Mouse (Mus musculus) thymus, postnatal 10 days (tissue): ENCODE data around the gene Hprt.
"Not testable (repeated sequence)": the region's sequence is repeated elsewhere in the genome, so short reads cannot be mapped to it uniquely, and the experiment has no call there.

Experiments used
- DNase-seq, 2 experiments: peaks; one replicate each; pipeline ENCODE4 v3.0.0; 2021; ENCODE audit warnings: low spot score in 2 of 2

Hprt gene

DNA sequence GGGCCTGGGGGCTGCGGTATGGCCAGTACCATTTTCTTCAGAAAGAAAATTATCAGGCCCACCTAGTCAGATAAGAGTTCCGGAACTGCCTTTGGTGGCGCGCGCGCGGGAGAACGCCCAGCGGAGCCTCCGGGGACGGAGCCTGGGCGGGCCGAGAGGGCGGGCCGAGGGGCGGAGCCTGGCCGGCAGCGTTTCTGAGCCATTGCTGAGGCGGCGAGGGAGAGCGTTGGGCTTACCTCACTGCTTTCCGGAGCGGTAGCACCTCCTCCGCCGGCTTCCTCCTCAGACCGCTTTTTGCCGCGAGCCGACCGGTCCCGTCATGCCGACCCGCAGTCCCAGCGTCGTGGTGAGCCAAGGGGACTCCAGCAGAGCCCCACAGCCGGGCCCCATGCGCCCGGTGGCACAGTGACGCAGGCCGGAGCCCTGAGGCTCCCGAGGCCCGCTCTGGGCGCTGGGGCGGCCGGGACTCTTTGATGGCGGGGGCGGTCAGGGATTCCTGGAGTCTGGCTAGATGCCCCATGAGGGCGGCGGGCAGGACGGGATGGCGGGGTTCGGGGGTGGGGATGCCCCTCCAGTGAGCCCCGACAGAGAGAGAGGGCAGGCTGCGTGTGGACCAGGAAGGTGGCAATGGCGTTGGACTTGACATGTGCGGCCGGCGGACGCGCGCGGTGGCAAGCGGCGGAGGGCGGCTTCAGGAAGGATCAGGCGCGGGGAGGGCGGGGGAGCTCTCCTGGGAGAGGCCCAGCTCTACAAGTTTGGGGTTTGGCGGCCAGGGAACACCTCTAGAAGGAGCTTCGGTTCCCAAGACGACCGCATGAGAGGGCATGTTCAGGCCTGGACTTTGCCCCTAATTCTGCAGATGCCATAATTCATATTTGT, at the start of gene Hprt:
TSS of gene Hprt (plus strand) at position 233 of the 879 bp plus-strand sequence.
- peak; percentile 74 to 81 for DNase-seq

DNA sequence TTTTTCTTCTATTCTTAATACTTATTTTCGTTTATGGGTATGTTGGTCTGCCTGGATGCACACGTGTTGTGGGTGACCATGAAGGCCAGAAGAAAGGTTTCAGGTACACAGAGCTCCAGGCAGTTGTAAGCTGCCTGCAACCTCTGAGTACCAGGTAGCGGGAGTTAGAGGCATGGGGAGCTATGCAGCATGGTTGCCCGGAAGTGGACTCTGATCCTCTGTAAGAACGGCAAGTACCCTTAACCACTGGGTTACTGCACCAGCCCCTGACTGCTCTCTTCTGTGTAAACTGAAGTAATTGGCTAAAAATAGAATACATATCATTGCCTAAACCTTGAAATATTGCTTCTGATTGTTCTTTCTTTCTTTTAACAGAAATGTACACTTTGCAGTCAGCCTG, 42.4 kb upstream of the Hprt start:
- no peak for DNase-seq

DNA sequence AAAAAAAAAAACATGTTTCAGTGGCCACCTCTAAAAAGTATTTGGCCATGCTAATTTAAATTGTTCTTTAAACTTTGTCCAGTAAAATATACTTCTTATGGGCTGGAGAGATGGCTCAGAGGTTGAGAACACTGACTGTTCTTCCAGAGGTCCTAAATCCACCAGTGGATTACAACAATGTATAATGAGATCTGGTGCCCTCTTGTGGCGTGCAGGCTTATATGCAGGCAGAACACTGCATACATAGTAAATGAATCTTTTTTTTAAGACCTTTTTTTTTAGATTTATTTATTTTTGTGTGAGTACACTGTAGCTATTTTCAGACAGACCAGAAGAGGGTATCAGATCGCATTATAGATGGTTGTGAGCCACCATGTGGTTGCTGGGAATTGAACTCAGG, 38.2 kb upstream of the Hprt start:
- peak in 1 of 2 experiments; percentile 33 for DNase-seq

DNA sequence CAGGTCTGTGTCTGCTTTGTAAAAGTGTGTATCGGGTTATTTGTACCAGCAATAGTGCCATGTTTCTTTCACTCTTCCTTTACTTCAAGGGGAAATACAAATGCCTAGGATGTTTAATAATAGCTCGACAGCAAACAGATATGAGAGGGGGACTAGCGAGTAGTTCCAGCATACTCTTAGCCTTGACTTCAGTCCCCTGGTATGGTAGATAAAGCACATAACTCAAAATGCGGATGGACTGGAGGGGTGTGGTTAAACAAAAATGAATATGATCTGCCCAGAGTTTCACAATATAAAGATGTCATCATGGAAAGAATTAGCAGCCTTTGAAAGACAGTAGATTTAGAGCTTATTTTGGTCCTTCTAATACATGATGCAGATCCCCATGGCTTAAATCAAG, 31.0 kb upstream of the Hprt start:
- no peak for DNase-seq

DNA sequence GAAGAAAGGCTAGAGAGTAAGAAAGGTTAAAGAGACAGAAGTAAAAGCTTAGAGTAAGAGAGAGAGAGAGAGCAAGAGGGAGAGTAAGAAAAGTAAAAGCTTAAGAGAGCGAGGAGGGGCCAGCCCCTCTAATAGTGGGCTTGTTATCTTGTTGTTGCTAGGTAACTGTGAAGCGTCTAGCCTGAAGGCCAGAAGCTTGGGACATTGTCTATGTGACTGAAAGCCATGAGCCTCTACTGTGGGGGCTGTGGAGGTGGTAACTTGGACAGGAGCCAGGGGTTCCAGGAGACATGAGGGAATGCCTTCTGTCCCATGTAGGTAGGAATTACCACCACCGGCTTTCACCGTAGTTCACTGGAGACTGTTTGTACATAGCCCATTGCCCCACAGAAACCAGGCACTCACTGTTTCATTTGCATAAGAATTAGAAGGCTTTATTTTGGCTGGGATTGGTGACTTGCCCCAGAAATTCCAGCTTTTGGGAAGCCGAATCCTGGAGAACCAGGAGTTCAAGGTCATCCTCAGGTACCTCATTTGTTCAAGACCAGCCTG, 26.3 kb upstream of the Hprt start:
- no peak for DNase-seq

DNA sequence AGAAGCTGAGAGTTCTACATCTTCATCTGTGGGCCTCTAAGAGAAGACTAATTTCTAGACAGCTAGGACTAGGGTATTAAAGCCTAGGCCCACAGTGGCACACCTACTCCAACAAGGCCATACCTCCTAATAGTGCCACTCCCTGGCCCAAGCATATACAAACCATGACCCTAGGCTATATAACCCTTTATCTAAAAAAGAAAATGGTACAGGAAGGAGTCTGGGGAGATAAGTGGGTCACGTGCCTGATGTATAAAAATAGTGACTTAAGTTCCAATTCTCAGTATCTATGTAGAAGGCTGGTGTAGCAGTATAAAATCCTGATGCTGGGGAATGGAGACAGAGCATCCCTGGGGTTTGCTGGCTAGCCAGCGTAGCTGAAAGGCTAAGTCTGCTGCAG, 22.8 kb upstream of the Hprt start:
- no peak for DNase-seq

DNA sequence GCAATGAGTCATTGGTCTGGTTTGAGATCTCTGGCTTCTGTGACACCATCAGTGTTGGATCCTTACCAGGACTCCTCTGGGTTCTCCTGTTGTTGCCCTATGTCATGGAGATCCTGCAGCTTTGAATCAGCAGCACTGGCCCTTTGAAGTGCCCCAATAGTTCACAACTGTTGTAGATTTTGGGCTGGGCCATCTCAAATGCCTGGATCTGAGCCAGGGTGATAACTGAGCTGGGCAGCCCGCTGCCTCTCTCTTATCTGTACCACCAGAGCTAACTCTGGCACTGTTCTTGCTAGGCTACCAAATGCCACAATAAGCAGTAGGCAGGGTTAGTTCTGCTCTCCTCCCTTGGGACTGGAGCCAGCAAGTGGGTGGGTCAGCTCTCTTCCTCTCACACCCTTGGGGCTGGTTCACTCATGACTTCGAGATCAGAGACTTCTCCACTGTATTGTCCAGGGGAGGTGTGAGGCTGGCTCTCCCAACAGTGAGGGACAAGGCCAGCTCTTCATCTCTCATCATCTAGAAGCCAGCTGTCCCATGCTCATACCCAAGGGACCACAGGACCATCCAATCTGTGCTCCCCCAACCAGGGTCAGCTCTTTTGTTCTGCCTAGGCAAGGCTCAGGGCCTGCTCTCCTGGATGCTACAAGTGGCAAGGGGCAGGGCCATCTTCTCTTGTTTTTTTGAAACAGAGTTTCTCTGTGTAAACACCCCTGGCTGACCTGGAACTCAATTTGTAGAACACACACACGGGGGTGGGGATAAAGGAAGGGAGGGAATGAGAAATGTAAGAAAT, 16.5 kb upstream of the Hprt start:
- DNase-seq: no peak

DNA sequence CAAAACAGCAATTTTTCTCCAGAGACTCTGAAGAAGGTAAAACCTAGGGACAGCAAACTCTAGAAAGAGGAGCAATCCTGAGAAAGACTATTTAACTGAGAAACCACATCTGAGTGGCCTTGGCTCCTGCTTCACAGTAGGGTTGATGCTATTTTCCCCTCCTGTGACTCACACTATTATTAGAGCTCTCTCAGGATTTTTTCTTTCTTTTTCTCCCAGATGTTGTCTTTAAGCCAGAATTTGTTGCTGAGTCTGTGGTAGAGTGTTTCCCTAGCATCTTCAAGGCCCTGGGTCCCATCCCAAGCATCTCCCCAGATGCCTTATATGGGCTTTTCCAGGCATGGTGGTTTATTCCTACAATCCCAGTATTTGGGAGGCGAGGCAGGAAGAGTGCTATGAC, 15.8 kb upstream of the Hprt start:
- no peak for DNase-seq

DNA sequence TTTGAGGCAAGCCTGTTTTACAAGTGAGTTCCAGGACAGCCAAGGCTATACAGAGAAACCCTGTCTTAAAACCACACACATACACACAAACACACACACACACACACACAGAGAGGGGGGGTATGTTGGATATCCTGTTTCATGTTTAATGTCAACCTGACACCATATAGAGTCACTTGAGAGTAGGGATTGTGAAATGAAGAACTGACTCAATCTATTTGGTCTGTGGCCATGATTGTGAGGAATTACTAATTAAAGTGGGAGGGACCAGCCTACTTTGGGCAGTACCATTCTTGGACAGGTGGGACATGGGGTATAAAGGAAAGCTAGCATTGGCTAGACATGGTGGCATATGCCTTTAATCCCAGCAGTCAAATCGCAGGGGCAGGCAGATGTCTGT, 15.3 kb upstream of the Hprt start:
- DNase-seq: no peak

DNA sequence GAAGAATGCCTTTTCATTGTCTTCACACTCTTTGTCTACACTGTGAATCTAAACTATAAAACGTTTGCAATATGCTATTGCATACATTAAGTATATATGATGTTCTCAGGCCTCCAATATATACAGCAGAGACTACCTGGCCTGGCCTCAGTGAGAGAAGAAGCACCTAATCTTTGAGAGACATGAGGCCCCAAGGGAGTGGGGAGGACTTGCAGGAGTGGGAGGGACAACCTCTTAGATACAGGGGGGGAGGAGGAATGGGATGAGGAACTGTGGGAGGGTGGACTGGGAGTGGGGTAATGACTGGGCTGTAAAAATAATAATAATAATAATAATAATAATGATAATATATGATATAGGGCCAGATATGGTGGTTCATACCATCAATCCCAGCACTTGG, 9.4 kb upstream of the Hprt start:
- DNase-seq: no peak

DNA sequence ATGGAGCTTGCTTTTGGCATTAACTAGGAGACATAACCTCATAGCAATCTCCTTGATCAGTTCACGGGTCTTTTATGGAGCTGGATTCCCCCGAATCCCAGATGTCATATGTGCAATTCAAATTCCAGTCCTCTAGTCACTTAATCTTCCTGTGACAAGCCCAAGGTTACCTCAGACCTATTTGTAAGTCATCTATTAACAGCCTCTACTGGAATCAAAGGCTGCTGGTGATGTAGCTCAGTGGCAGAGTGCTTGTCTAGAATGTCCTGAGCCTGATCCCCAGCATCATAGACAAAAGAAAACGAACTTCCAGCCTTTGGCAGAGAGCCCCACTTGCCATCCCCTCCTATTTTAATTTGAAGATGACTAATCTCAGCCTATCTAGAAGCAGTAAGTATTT, 6.6 kb upstream of the Hprt start:
- DNase-seq: no peak

DNA sequence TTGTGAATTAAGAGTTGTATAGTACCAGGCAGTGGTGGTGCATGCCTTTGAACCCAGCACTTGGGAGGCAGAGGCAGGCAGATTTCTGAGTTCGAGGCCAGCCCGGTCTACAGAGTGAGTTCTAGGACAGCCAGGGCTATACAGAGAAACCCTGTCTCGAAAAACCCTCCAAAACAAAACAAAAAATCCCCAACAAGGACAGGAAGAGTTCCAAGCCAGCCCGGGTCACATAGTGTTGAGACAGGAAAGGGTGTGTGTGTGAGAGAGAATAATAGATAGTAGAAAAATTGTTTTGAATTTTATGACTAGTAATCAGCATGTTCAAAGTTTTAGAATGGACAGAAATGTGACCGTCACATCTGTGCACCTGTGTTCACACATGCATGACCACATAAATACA, 6.8 kb downstream of the Hprt start:
- DNase-seq: not testable (repeated sequence)

DNA sequence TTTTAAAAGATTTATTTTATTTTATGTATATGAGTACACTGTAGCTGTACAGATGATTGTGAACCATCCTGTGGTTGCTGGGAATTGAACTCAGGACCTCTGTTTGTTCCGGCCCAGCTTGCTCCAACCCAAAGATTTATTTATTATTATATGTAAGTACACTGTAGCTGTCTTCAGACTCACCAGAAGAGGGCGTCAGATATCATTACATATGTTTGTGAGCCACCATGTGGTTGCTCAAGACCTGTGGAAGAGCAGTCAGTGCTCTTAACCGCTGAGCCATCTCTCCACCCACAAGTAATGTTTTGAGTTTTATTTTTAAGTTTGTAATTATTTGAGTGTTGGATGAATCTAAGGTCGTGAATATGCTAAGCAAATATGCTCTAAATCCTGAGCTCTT, 16.9 kb downstream of the Hprt start:
- DNase-seq: peak in 1 of 2 experiments; percentile 5

DNA sequence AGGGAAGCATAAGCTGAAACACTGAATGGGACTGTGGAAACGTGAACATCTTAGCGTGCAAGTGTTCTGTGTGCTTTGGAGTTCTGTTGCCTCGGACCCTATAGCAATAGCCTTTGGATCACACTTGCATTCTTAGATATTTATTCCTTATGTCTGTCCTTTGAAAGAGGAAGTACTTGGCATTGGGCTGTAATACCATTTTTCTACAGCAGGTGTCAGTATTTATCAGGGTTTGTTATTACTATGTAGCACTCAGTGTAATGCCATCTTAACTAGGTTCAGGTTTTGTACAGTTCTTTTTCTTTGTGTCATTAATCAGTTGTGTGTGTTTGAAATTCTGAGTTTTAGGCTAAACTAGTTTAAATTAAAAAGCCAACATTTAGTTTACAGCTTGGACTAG, 18.1 kb downstream of the Hprt start:
- peak in 1 of 2 experiments; percentile 60 for DNase-seq

DNA sequence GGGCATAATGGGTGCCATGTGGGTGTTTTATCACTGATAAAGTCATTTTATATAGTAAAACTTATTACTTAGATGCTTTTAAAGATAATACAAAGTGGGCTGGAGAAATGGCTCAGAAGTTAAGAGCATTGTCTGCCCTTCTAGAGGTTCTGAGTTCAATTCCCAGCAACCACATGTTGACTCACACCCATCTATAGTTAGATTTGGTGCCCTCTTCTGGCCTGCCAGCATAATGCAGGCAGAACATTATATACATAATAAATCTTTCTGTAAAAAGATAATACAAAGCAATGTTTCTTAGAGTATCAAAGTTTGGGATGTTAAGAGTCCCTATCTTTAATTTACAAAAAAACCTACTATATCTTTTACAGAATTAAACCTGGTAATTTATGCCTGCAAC, 27.6 kb downstream of the Hprt start:
- DNase-seq: peak in 1 of 2 experiments; percentile 17

DNA sequence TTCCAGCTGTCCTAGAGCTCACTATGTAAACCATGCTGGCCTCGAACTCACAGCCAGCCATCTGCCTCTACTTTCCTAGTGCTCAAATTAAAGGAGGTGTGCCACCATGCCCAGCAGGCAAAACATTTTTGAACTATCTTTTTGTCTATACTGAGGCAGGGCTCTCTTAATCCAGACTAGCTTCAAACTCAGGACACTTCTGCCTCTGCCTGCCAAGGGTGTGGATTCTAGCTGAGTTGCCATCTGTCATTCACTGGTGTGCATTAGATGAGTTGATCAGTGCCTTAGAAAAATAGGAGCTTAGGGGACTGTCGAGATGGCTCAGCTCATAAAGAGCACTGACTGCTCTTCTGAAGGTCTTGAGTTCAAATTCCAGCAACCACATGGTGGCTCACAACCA, 35.1 kb downstream of the Hprt start:
- no peak for DNase-seq

DNA sequence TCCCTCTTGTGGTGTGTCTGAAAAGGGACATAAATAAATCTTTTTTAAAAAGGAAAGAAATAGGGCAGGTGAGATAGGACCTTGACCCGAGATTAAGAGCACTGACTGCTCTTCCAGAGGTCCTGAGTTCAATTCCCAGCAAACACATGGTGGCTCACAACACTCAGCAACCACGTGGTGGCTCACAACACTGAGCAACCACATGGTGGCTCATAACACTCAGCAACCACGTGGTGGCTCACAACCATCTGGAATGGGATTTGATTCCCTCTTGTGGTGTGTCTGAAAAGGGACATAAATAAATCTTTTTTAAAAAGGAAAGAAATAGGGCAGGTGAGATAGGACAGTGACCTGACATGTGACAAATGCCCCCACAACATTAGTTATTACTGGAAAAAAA, 36.3 kb downstream of the Hprt start:
- DNase-seq: not testable (repeated sequence)

DNA sequence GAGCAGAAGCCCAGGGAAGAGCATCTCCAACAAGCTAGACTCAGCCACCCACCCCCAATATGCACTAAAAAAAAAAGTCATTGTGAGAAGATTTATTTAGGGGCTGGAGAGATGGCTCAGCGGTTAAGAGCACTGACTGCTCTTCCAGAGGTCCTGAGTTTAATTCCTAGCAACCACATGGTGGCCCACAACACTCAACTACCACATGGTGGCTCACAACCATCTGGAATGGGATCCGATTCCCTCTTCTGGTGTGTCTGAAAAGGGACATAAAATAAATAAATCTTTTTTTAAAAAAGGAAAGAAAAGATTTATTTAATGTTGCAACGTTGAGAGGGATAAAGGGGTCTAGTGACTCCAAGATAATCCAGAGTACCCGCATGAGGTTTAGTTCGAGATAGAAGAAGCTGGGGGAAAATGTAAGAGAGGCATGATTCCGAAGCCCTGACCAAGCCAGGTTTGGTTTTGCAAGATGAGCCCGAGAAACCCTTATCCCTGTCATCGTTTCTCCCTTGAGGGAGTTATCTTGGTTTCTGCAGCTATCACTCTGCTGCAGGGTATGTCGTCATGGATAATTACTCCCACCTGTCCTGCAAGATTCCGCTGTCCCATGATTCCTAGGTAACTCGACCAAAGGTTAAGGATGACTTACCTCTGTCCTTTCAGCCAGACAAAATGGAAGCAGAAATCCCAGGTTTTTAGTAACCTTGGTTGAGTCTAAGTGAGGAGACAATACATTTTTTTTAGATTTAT, 37.7 kb downstream of the Hprt start:
- DNase-seq: no peak

DNA sequence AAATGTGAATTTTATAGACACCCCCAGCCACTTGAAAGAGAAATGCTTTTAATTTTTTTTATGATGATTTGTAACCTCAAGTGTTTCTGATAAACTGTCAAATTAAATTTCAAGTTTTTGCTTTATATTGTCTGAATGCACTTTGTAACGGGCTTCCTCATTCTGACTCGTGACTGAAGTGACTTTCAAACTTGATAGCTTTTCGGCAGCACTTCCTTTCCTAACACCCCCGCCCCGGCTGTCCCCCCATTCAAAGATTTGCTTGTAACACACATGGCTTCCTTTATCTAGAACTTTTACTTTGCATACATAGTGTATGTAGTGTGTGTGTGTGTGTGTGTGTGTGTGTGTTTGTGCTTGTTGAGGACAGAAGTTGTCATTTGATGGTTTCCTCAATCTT, 41.6 kb downstream of the Hprt start:
- DNase-seq: no peak

DNA sequence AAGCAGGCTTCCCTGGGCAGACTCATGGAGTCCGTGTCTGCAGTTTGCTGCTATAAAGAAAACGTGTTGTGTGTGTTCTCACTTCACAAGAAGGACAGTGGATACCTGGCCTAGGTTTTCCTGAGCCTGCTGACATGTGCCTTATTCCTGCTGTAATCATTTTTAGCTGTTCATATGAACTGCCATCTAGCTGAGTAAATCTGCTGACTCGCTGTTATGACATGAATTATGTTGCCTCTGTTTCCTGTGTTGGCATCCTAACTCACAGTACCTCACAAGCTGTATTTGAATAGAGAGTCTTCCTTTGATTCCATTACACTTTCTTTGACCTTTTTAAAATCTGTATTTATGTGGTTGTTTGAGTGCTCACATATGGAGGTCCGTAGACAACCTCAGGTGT, 50.3 kb downstream of the Hprt start:
- DNase-seq: no peak

DNA sequence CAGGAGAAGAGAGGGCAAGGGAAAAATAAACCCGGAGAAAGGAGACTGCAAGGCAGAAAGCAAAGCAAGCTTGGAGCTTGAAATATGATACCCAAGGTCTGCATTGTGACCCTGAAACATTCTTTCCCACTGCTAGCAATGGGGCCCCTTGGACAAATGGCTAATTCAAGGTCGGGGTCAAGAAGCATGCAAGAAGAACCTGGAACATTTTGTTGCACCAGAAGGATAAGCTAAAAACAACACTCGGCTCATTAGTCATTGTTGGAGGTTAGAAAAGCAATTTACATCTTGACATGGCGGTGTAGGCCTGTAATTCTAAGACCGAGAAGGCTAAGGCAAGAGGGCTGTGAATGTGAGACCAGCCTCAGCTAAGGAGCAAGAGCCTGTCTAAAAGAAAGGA, 51.7 kb downstream of the Hprt start:
- DNase-seq: no peak

DNA sequence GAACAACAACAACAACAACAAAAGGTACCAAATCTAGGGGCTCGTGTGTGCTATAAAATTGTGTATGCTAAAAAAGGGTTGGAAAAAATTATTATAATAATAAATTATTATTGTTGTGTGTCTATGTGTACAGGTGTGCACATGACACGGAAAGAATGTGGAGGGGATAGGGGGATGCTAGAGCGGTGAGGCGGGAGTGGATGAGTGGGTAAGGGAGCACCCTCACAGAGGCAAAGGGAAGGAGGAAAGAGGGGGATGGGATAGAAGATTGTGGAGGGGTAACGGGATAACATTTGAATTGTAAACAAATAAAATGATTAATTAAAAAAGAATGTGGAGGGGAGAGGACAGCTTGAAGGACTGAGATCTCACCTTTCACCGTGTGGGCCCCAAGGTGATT, 52.2 kb downstream of the Hprt start:
- no peak for DNase-seq
